Mouse (Mus musculus) stomach, postnatal 0 days (tissue): ENCODE results near the gene Thsd4. TPM values are rescaled to one million over a fixed set of nuclear protein-coding genes. Genes with fewer than 3 reads are reported as not detected.

Experiments
- ATAC-seq: fragments of 200-750 bp; cut with Nextera tagmentation; 2 replicates; pipeline ENCODE4 v1.8.0; 2017; ENCODE audit not compliant: low FRiP score, low TSS enrichment
- DNase-seq: peaks from one replicate; pipeline ENCODE4 v3.0.0-alpha.2; 2016; ENCODE audit warnings: low spot score
- H3K27ac ChIP-seq: fragments of 300-500 bp; sonication (generic); replicated peaks from 2 replicates; pipeline ENCODE4 v1.5.1; 2014; ENCODE audit warnings: mild to moderate bottlenecking, control low read depth
- H3K27me3 ChIP-seq: fragments of 300-500 bp; sonication (generic); 2 replicates; pipeline ENCODE4 v1.6.1; 2014; ENCODE audit warnings: low read length; ENCODE audit not compliant: control insufficient read depth, insufficient read depth
- H3K36me3 ChIP-seq: fragments of 300-500 bp; sonication (generic); 2 replicates; pipeline ENCODE4 v1.6.1; 2014; ENCODE audit warnings: low read length, mixed read lengths; ENCODE audit not compliant: control insufficient read depth, insufficient read depth
- H3K4me1 ChIP-seq: fragments of 300-500 bp; sonication (generic); replicated peaks from 2 replicates; pipeline ENCODE4 v1.6.1; 2014; ENCODE audit warnings: antibody characterized with exemption; ENCODE audit not compliant: control insufficient read depth, insufficient read depth
- H3K4me2 ChIP-seq: fragments of 300-500 bp; sonication (generic); replicated peaks from 2 replicates; pipeline ENCODE4 v1.6.1; 2014; ENCODE audit warnings: low read depth, mild to moderate bottlenecking, control low read depth, moderate library complexity
- H3K4me3 ChIP-seq: fragments of 300-500 bp; sonication (generic); 2 replicates; pipeline ENCODE4 v1.5.1; 2014; ENCODE audit warnings: low read depth, low read length, control low read depth
- H3K9ac ChIP-seq: fragments of 300-500 bp; sonication (generic); 2 replicates; pipeline ENCODE4 v1.6.1; 2014; ENCODE audit warnings: mild to moderate bottlenecking, low read length, control low read depth, mixed read lengths
- H3K9me3 ChIP-seq: fragments of 300-500 bp; sonication (generic); 2 replicates; pipeline ENCODE4 v1.6.1; 2016; ENCODE audit warnings: low read length; ENCODE audit not compliant: control insufficient read depth
- CTCF ChIP-seq: IDR thresholded peaks from 2 replicates; pipeline ENCODE4 v1.5.1; 2016; ENCODE audit warnings: antibody characterized with exemption, low read depth, mild to moderate bottlenecking, moderate library complexity
- EP300 ChIP-seq: optimal IDR thresholded peaks from 2 replicates; pipeline ENCODE3; 2016; ENCODE audit warnings: antibody characterized with exemption
- WGBS: fragments of 180-500 bp; shearing (Covaris S2); extraction: QIAGEN DNeasy Blood & Tissue Kit; methylation state at CpG from one replicate; pipeline ENCODE4 v1.1.7; 2014; 5-methylcytosine and 5-hydroxymethylcytosine counted together
- polyA plus RNA-seq: library from polyadenylated mRNA; unstranded; fragments of >200 nt; fragmentation: Nextera tagmentation; extraction: Ambion mirVana; gene quantifications from 2 replicates; pipeline ENCODE4 v1.2.1, GENCODE M21; 2015

Thsd4 gene
- polyA plus RNA-seq, 1 experiment from 2014 or later, result 10.7 TPM

DNA sequence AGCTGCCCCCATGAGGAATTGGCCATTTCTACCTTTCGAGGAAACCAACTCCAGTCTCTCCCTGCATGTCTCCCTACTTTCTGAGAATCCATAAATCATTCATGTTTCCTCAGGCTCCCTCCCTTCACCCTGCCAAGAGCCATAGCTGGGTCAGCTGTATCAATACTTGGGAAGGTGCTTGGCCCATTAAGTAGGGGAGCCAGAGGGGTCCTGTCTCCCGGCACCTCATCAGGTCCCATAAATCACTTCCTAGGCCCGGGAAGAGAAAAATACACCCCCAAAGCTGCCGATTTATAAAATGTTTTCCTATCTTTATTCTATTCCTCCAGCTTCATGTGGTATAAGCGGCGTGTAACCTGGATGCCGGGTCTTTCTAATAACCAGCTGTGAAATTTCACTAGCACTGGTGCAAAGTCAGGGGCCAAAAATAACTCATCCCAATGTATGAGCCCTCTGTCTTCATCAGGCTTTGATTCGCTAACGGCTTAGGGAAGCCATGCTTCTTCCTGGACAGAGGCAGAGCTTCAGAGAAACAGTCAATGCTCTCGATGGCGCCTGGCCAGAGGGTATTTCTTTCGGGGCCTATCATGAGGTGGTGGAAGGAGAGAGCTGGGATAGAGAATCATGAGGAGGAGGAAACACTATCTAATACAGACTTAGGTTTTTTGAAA lies 323.2 kb downstream of the Thsd4 start:
- H3K9me3 ChIP-seq, result no peaks in the 10 kb centered on the region
- H3K4me2 ChIP-seq, result no peak overlapping the region
- TF ChIP-seq EP300, result no peak
- TF ChIP-seq CTCF, result no peak
- H3K4me1 ChIP-seq, result no peaks in the 10 kb centered on the region
- no peak for ATAC-seq
- H3K9ac ChIP-seq, result no peak overlapping the region
- 64% methylated on average over 12 of the region's 12 CpGs for WGBS
- no peaks in the 10 kb centered on the region for H3K27me3 ChIP-seq
- no peaks in the 10 kb centered on the region for H3K36me3 ChIP-seq
- no peak overlapping the region for H3K27ac ChIP-seq
- H3K4me3 ChIP-seq, result no peak overlapping the region
- no peak for DNase-seq

DNA sequence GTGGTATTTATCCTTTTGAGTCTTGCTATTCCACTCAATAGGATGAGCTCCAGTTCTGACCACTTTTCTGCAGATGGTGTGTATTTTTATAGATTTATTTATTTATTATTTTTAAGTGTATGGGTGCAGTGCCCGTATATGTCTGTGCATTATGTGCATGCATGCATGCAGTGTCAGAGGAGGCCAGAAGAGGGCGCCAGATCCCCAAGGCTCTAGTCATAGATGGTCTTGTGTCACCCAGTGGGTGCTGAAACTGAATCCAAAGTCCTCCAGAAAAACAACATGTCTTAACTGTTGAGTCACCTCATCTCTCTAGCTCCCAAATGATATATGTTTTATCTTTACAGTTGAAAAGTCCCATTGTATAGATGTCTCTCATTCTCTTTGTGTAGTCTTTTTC lies 326.3 kb downstream of the Thsd4 start:
- Histone ChIP-seq H3K27me3 (no peaks in the 10 kb centered on the region), H3K27ac (no peak overlapping the region), H3K4me1 (no peaks in the 10 kb centered on the region), H3K4me2 (no peak overlapping the region), H3K9me3 (no peaks in the 10 kb centered on the region), H3K9ac (no peak overlapping the region), H3K36me3 (no peaks in the 10 kb centered on the region), H3K4me3 (no peak overlapping the region)
- ATAC-seq (no peak), DNase-seq (peak; percentile 35)
- WGBS, result 84% methylated on average over 2 of the region's 2 CpGs
- TF ChIP-seq CTCF (peak; percentile 66), EP300 (no peak)

DNA sequence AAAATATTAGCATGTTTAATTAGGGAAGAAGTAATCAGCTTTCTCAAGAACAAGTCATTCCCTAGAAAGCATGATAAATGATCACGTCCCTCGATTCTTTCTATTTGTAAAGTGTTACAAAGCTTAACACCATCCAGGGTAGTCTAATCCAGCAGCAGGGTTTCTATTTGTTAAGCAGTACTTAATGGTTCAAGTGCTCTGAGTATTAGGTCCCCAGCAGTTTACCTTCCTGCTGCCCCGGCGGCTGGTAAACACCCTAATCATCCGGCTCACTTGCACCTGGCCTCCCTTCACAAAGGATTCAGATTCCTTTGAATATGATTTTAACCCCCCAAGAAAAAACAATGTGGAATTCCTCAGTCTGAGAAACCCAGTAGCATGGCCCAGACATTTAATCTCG lies 326.9 kb downstream of the Thsd4 start:
- WGBS, result 55% methylated on average over 6 of the region's 6 CpGs
- Histone ChIP-seq H3K27me3 (no peaks in the 10 kb centered on the region), H3K36me3 (no peaks in the 10 kb centered on the region), H3K9ac (no peak overlapping the region), H3K4me1 (no peaks in the 10 kb centered on the region), H3K27ac (no peak overlapping the region), H3K4me3 (no peak overlapping the region), H3K4me2 (no peak overlapping the region), H3K9me3 (no peaks in the 10 kb centered on the region)
- peak; percentile 42 for DNase-seq
- TF ChIP-seq EP300 (no peak), CTCF (no peak)
- ATAC-seq, result peak; percentile 47; the same call in 1 of the 2 replicates

DNA sequence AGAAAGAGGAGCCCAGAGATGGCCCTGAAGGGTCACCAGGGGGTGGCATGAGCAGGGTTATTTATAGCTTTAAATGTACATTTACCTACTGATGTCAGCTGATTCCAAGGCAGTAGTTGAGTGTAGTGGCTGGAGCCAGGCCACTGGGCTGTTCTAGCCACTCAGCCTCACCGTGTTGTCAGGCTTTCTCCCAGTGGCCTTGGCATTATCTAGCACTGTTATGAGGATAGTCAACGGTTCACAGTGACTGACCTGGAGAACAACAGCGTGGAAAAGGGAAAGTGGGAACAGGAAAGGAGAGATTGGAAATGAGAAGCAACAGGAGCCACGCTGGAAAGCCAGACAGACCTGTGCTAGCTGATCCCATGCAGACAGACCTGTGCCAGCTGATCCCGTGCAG lies 329.5 kb downstream of the Thsd4 start:
- no peak for DNase-seq
- no peak for ATAC-seq
- no peak overlapping the region for H3K4me2 ChIP-seq
- no peak overlapping the region for H3K27ac ChIP-seq
- H3K9ac ChIP-seq, result no peak overlapping the region
- no peaks in the 10 kb centered on the region for H3K27me3 ChIP-seq
- no peak overlapping the region for H3K4me3 ChIP-seq
- no peaks in the 10 kb centered on the region for H3K36me3 ChIP-seq
- H3K4me1 ChIP-seq, result no peaks in the 10 kb centered on the region
- WGBS, result 63% methylated on average over 5 of the region's 5 CpGs
- no peak for TF ChIP-seq CTCF
- no peak for TF ChIP-seq EP300
- H3K9me3 ChIP-seq, result no peaks in the 10 kb centered on the region

DNA sequence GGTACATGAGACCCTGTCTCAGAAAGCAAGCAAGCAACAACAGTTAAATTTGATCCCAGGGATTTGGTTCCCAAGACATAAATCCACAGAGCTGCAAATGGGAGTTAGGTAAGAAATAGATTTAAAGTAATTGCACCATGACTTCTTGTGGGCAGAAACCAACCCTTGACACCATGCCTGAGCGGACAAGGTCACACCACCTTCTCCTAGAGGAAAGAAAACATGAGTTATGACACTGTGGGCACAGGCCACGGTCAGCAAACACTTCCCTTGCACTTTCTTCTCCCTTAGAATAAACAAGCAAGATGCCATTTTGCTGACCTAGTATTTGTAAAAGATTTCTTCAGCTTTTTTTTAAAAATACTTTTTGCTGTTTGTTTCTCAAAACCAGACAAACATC lies 334.4 kb downstream of the Thsd4 start:
- ATAC-seq (peak; percentile 67; the same call in 1 of the 2 replicates), DNase-seq (peak; percentile 35)
- no peak overlapping the region for H3K4me3 ChIP-seq
- no peaks in the 10 kb centered on the region for H3K9me3 ChIP-seq
- no peak overlapping the region for H3K9ac ChIP-seq
- H3K36me3 ChIP-seq, result no peaks in the 10 kb centered on the region
- H3K27me3 ChIP-seq, result no peaks in the 10 kb centered on the region
- H3K27ac ChIP-seq, result no peak overlapping the region; the same call in none of the 2 replicates
- TF ChIP-seq EP300, result no peak
- TF ChIP-seq CTCF, result no peak
- no peaks in the 10 kb centered on the region for H3K4me1 ChIP-seq
- WGBS, result 44% methylated on average over 2 of the region's 2 CpGs
- no peak overlapping the region for H3K4me2 ChIP-seq

DNA sequence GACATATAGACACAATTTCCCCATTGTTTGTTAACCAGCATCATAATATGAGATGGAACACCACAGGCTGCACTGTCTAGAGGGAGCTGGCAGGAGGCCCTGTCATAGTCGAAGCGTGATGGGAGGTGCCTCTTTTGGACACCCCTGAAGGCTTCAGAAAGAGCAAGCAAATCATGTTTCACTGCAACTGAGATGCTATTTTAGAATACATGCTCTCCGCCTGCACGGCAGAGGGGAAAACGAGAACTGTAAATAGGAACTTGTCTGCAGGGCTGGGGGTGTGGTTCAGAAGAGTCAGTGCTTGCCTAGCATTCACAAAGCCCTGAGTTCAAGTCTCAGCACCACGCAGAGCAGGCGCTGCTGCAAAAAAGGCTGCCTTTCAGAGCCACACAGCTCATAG lies 334.9 kb downstream of the Thsd4 start:
- Histone ChIP-seq H3K27ac (no peak overlapping the region; the same call in 1 of the 2 replicates), H3K4me1 (no peaks in the 10 kb centered on the region), H3K4me2 (no peak overlapping the region), H3K27me3 (no peaks in the 10 kb centered on the region), H3K4me3 (no peak overlapping the region), H3K9ac (no peak overlapping the region), H3K36me3 (no peaks in the 10 kb centered on the region), H3K9me3 (no peaks in the 10 kb centered on the region)
- TF ChIP-seq EP300, result no peak
- TF ChIP-seq CTCF, result no peak
- WGBS, result 70% methylated on average over 7 of the region's 7 CpGs
- no peak for DNase-seq
- ATAC-seq, result no peak
